Mouse (Mus musculus): Measurements from ENCODE around the gene Camsap2. TPM values are rescaled to one million over a fixed set of nuclear protein-coding genes. Genes with fewer than 3 reads are reported as not detected.
A peak's percentile ranks its signal among the peaks of the same experiment; 100 is the strongest.

The Camsap2 gene
- polyA plus RNA-seq, 1 experiment: 11.6 TPM

DNA sequence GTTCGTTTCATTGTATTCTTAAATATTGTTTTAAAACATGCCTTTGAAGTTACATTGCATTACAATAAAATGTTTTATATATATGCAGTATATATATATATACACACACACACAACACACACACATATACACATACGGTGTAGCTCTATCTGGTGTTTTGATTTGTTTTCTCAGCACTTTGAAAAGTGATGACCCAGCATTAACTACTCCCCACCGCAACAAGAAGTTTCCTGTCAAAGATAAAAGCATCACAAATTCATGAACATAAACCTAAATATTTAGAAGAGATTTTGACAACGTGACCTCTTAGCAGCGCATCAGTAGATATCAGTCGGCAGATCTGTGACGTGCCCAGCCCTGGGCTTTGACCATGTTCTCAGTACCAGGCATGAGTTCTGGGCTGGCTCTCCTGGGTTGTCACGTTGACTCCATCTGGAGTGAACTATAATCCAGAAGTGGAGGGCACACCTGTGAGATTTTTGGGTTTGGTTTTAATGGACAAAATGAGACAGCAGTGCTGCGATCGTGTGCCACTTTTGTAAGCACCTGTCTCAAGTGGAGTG lies 91.3 kb downstream of the Camsap2 start:
- H3K4me1 ChIP-seq (ENCODE audit: control insufficient read depth, insufficient read depth, low read length): no peaks in the 10 kb centered on the region
- TF ChIP-seq POLR2A (IDR thresholded peaks at IDR 0.05; ENCODE audit: borderline replicate concordance, extremely low read depth, low read depth, low read length) (no peak), CTCF (IDR thresholded peaks at IDR 0.05; ENCODE audit: insufficient read depth, low read length) (no peak)
- H3K4me3 ChIP-seq (replicated peaks; ENCODE audit: extremely low read depth, low read depth, low read length): no peak overlapping the region
- 61% methylated on average over 10 of the region's 10 CpGs for WGBS
- no peak for DNase-seq

DNA sequence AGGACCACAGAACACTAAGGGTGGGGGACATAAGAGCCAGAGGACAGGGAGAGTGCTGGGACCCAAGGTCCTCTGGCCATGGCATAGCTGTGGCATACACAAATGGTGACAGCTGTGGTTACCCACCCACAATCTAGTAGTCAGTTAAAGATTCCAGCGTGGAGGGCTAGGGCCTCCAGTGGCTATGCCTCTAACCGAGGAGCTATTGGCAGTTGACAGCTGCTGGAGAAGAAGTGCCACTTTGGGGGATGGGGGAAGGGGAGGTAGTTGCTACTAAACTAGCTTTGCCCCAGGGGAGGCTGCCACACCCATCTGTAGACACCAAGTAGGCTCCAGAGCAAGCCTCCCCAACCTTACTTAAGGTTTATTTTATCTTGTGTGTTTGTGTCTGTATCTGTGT lies 92.4 kb downstream of the Camsap2 start:
- no peaks in the 10 kb centered on the region for H3K4me1 ChIP-seq (ENCODE audit: control insufficient read depth, insufficient read depth, low read length)
- H3K4me3 ChIP-seq (replicated peaks; ENCODE audit: extremely low read depth, low read depth, low read length): no peak overlapping the region
- 23% methylated on average over 2 of the region's 2 CpGs for WGBS
- TF ChIP-seq POLR2A (IDR thresholded peaks at IDR 0.05; ENCODE audit: borderline replicate concordance, extremely low read depth, low read depth, low read length): no peak
- DNase-seq: no peak

DNA sequence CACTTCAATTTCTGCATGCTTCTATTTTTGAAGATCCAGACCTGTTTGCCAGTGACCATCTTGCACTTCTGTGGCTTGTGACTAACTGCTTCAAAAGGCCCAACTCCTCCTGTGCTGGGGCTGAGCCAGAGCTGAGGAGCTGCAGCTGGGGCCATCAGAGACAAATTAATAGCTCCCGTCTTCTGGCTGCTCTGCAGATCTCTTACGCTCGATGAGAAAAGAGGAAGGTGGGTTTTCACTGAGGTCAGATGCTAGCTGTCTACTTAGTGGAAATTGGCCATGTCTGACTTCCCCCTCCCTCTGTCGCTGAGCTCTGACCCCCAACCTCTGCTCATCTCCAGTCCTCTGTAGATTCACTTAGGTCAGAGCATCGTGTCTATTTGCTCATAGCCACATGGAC lies 96.2 kb downstream of the Camsap2 start:
- TF ChIP-seq CTCF (IDR thresholded peaks at IDR 0.05; ENCODE audit: insufficient read depth, low read length): no peak
- TF ChIP-seq POLR2A (IDR thresholded peaks at IDR 0.05; ENCODE audit: borderline replicate concordance, extremely low read depth, low read depth, low read length): no peak
- Histone ChIP-seq H3K4me1 (ENCODE audit: control insufficient read depth, insufficient read depth, low read length) (no peaks in the 10 kb centered on the region), H3K4me3 (replicated peaks; ENCODE audit: extremely low read depth, low read depth, low read length) (no peak overlapping the region)
- no peak for DNase-seq
- 50% methylated on average over 5 of the region's 5 CpGs for WGBS

DNA sequence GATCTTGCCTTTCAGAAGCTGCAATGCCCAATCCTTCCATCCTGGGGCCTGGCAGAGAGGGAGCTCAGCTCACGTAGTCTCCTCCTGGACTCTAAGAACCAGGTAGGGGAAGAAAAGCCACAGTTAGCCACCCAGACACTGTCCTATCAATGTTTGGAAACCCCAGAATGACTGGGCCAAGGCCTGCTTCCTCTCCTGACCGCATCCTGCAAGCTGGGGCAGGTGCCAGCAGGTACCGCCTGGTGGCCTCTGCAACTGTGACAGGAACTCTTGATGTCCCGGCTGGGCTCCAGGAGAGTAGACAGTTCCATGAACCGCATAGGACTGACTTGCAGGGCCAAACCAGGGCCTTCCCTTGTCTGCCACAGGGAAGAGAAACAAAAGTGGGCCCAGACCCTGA lies 98.5 kb downstream of the Camsap2 start:
- no peak for TF ChIP-seq POLR2A (IDR thresholded peaks at IDR 0.05; ENCODE audit: borderline replicate concordance, extremely low read depth, low read depth, low read length)
- no peak for TF ChIP-seq CTCF (IDR thresholded peaks at IDR 0.05; ENCODE audit: insufficient read depth, low read length)
- 78% methylated on average over 5 of the region's 5 CpGs for WGBS
- H3K4me1 ChIP-seq (ENCODE audit: control insufficient read depth, insufficient read depth, low read length): no peaks in the 10 kb centered on the region
- no peak for DNase-seq
- H3K4me3 ChIP-seq (replicated peaks; ENCODE audit: extremely low read depth, low read depth, low read length): no peak overlapping the region

DNA sequence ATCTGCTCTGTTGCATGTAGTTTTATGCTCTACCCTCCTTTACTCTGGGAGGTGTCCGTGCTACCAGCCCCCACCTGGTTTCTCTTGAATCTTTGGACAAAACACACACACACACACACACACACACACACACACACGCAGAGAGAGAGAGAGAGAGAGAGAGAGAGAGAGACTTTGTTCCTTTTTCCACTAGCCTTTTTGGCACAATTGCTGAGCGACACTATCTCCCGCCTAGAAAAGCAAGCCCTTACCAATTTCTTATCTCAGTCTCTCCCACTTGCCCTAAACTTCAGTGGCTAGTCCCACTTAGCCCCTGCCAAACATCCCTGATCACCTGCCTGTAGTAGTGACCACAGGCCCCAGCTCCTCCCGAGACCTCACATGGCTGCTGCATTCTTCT lies 101.4 kb downstream of the Camsap2 start:
- TF ChIP-seq POLR2A (IDR thresholded peaks at IDR 0.05; ENCODE audit: borderline replicate concordance, extremely low read depth, low read depth, low read length): no peak
- no peak for TF ChIP-seq CTCF (IDR thresholded peaks at IDR 0.05; ENCODE audit: insufficient read depth, low read length)
- Histone ChIP-seq H3K4me1 (ENCODE audit: control insufficient read depth, insufficient read depth, low read length) (no peaks in the 10 kb centered on the region), H3K4me3 (replicated peaks; ENCODE audit: extremely low read depth, low read depth, low read length) (no peak overlapping the region)
- DNase-seq: no peak
- WGBS: 89% methylated on average over 4 of the region's 5 CpGs

DNA sequence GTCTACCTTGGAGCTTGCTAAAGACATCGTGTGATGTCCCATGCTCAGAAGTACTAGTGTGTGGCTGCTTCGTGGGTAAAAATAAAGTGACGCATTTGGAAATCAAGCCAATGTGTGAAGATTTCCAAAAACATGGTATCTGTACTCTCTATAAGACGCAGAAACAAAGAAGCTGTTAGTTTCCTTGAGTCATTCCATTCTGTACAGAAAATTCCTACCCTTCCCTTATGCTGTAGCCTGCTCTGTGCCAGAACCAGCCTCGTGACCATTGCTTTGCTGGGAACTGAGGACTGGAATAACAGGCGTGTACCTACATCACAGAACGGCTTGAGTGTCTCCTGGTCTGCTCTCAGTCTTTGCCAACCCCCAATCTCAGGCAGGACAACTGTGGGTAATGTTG lies 104.1 kb downstream of the Camsap2 start:
- 82% methylated on average over 7 of the region's 7 CpGs for WGBS
- no peak for DNase-seq
- H3K4me1 ChIP-seq (ENCODE audit: control insufficient read depth, insufficient read depth, low read length): no peaks in the 10 kb centered on the region

DNA sequence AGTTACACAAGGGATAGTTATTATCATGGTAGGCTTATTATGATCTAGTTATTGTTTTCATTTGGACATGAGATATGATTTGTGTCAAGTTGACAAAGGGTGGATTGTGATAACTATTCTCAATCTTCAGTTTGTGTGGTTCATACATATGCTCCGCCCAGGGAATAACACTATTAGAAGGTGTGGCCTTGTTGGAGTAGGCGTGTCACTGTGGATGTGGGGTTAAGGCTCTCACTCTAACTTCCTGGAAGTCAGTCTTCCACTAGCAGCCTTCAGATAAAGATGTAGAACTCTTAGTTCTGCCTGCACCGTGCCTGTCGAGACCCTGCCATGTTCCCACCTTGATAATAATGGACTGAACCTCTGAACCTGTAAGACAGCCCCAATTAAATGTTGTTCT lies 107.4 kb downstream of the Camsap2 start:
- no peak for DNase-seq
- 82% methylated on average over 4 of the region's 4 CpGs for WGBS
- Histone ChIP-seq H3K4me1 (ENCODE audit: control insufficient read depth, insufficient read depth, low read length) (no peaks in the 10 kb centered on the region), H3K4me3 (replicated peaks; ENCODE audit: extremely low read depth, low read depth, low read length) (no peak overlapping the region)
- TF ChIP-seq CTCF (IDR thresholded peaks at IDR 0.05; ENCODE audit: insufficient read depth, low read length) (no peak), POLR2A (IDR thresholded peaks at IDR 0.05; ENCODE audit: borderline replicate concordance, extremely low read depth, low read depth, low read length) (no peak)

More for the DNA sequence above, 104.1 kb downstream of the Camsap2 start:
- TF ChIP-seq CTCF (IDR thresholded peaks at IDR 0.05; ENCODE audit: insufficient read depth, low read length) (no peak), POLR2A (IDR thresholded peaks at IDR 0.05; ENCODE audit: borderline replicate concordance, extremely low read depth, low read depth, low read length) (no peak)
- no peak overlapping the region for H3K4me3 ChIP-seq (replicated peaks; ENCODE audit: extremely low read depth, low read depth, low read length)

DNA sequence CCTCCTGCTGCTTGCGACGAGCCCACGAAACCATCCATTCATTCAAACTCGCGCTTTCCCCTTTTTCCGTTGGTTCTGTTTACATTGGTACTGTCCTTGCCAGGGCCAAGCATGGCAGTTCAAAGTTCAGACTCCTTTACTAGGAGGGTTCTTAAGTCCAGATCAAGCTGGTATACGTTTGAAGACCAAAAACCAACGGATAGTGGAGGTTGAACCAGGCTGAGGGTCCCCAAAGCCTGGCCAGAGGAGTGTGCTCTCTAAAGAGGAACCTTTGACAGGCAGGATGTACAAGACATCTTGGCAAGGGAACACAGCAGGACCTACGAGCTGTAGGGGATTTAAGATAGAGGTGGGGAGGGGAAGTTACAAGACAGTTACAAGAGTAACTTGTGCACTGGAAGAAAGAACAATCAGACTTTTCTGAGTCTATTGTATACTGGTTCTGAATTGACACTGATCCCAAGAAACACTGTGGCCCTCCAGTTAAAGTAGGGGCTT lies 111.3 kb downstream of the Camsap2 start:
- 3% methylated on average over 9 of the region's 9 CpGs for WGBS

DNA sequence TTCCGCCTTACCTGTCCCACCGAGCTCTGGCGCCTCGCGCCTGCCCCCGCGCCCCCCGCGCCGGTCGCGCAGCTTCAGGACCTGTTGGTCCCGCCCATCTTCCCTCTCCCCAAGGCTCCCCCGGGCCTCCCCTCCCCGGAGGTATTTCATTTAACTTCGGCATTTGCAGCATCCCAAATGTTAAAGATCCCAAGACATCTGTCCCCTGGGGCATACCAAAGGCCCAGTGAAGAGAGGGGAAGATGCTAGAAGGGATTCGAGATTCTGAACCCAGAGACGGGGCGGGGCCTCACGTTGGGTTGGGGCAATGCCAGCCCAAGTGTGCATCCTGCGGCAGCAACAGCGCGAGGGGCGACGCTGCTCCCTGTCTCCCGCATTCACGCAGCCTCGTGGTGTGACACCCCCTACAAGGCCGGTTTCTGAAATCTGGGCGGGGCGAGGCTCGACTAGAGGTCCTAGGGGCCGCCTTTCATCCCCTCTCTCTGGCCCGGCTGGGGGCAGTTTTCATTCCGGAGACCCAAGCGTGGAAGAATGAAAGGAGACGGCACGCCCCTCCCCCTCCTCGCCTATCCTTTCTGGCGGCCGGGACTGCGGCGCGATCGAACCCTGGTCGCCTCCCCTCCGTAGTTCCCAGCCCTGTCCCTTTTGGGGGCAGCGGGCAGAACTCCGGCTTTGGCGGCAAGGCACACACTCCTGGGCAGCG lies 111.9 kb downstream of the Camsap2 start, which contains the start of gene Inava:
Inava (minus strand) TSS at position 373 of the 703 bp plus-strand sequence.
- no peaks in the 10 kb centered on the region for H3K4me1 ChIP-seq (ENCODE audit: control insufficient read depth, insufficient read depth, low read length)
- 1% methylated on average over 51 of the region's 51 CpGs for WGBS
- TF ChIP-seq CTCF (IDR thresholded peaks at IDR 0.05; ENCODE audit: insufficient read depth, low read length) (no peak), POLR2A (IDR thresholded peaks at IDR 0.05; ENCODE audit: borderline replicate concordance, extremely low read depth, low read depth, low read length) (no peak)
- peak within 1 kb of the TSS; percentile 47 for H3K4me3 ChIP-seq (replicated peaks; ENCODE audit: extremely low read depth, low read depth, low read length)
- DNase-seq: peak; percentile 19

More for the DNA sequence above, 111.3 kb downstream of the Camsap2 start:
- H3K4me1 ChIP-seq (ENCODE audit: control insufficient read depth, insufficient read depth, low read length): no peaks in the 10 kb centered on the region
- DNase-seq: no peak
- peak overlapping the region; percentile 47 for H3K4me3 ChIP-seq (replicated peaks; ENCODE audit: extremely low read depth, low read depth, low read length)
- TF ChIP-seq POLR2A (IDR thresholded peaks at IDR 0.05; ENCODE audit: borderline replicate concordance, extremely low read depth, low read depth, low read length) (no peak), CTCF (IDR thresholded peaks at IDR 0.05; ENCODE audit: insufficient read depth, low read length) (peak; percentile 30; the same call in 1 of the 2 replicates)
